Mouse (Mus musculus) cerebellum, adult 2 months (tissue): ENCODE results near the gene Pbrm1. TPM values are rescaled to one million over a fixed set of nuclear protein-coding genes. Genes with fewer than 3 reads are reported as not detected.
A peak's percentile ranks its signal among the peaks of the same experiment; 100 is the strongest.

Experiments used
- DNase-seq, 2 experiments: peaks; one replicate each; pipeline ENCODE4 v3.0.0; 2021
- H3K27ac ChIP-seq: fragments of 200-500 bp; 2 replicates; pipeline ENCODE4 v1.5.1; 2012; ENCODE audit warnings: low read length, control low read depth, inconsistent platforms; ENCODE audit not compliant: insufficient read depth
- H3K27me3 ChIP-seq: fragments of 200-500 bp; 2 replicates; pipeline ENCODE4 v1.6.1; 2012; ENCODE audit warnings: inconsistent platforms, mild to moderate bottlenecking, low read length, moderate library complexity; ENCODE audit not compliant: control insufficient read depth, insufficient read depth
- H3K4me1 ChIP-seq: fragments of 200-500 bp; 2 replicates; pipeline ENCODE4 v1.6.1; 2011; ENCODE audit warnings: low read length; ENCODE audit not compliant: control insufficient read depth, insufficient read depth
- H3K4me3 ChIP-seq: fragments of 200-500 bp; replicated peaks from 2 replicates; pipeline ENCODE3; 2011; ENCODE audit warnings: mild to moderate bottlenecking, low read depth, low read length, control low read depth; ENCODE audit not compliant: insufficient read depth
- CTCF ChIP-seq: fragments of 200-500 bp; IDR thresholded peaks from 2 replicates; pipeline ENCODE4 v1.5.1; 2011; ENCODE audit warnings: low read depth, mild to moderate bottlenecking, control low read depth, low read length, moderate library complexity, borderline replicate concordance; ENCODE audit not compliant: insufficient read depth
- POLR2A ChIP-seq: fragments of 200-500 bp; IDR thresholded peaks from 2 replicates; pipeline ENCODE4 v1.6.1; 2011; ENCODE audit warnings: low read length, control low read depth, borderline replicate concordance; ENCODE audit not compliant: insufficient read depth
- WGBS: fragments of 180-500 bp; shearing (Covaris S2); methylation state at CpG from one replicate; pipeline ENCODE4 v1.1.7; 2018; 5-methylcytosine and 5-hydroxymethylcytosine counted together
- polyA plus RNA-seq: library from polyadenylated mRNA; depleted of rRNA; stranded (reverse); fragments of >200 nt; gene quantifications from 2 replicates; pipeline ENCODE4 v1.2.3, GENCODE M21; 2012

The Pbrm1 gene
- polyA plus RNA-seq, 1 experiment = 22.2 TPM

DNA sequence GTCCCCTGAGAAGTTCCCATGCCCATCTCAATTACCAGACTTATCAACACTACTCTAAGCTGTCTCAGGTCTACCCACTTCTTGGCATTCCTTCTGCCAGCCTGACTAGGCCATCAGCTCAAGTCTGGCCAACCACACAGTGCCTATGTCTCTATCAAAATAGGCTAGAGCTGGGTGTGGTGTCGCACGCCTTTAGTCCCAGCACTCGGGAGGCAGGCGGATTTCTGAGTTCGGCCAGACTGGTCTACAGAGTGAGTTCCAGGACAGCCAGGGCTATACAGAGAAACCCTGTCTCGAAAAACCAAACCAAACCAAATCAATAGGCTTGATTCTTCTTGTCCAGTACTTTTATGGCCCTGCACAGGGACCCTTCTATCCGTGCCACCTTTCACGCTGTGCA, 107.9 kb downstream of the Pbrm1 start:
- Histone ChIP-seq H3K27me3 (no peaks in the 10 kb centered on the region), H3K27ac (no peak overlapping the region), H3K4me3 (no peak overlapping the region), H3K4me1 (0 out of 2 replicates have a peak, but pooled peaks cover 8% of the 10 kb centered on the region)
- no peak for DNase-seq
- WGBS = 88% methylated on average over 8 of the region's 8 CpGs
- TF ChIP-seq POLR2A = no peak
- TF ChIP-seq CTCF = no peak

DNA sequence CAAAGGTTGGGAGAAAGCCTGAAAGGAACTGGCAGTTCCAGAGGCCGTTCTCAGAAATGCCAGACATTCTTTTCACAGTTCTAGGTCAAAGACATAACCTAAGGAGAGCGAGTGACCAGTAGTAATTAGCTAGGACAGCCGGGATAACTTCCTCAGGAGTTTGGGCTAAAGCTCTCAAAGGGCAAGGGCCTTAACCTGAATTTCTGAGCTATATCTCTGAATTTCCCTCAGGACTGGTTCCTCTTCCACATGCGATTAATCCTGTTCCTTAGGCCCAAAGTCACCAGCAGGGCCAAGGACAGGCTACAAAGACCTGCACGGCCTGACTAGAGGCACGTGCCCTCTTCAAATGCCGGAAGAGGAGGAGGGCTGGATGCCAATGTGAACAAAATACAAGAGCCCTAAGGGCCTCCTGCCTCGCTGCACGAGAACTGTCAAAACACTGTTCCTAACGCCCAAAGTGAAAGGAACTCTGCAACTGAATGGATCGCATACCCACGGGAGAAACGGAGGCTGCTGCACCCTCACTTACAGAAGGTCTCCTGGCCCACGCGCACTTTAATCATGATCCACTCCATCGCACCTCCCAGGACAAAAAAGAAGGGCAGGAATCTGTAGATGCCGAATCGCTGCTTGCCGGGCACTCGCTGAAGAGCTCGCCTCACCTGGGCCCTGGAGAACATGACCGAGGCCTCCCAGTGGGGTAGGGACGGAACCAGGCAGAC, 109.3 kb downstream of the Pbrm1 start:
- Histone ChIP-seq H3K27ac (peak overlapping the region; percentile 29; the same call in 1 of the 2 replicates), H3K4me1 (0 out of 2 replicates have a peak, but pooled peaks cover 8% of the 10 kb centered on the region), H3K4me3 (peak overlapping the region; percentile 83), H3K27me3 (no peaks in the 10 kb centered on the region)
- DNase-seq = peak in 1 of 2 experiments; percentile 46
- TF ChIP-seq CTCF = no peak
- no peak for TF ChIP-seq POLR2A
- WGBS = 2% methylated on average over 23 of the region's 23 CpGs

DNA sequence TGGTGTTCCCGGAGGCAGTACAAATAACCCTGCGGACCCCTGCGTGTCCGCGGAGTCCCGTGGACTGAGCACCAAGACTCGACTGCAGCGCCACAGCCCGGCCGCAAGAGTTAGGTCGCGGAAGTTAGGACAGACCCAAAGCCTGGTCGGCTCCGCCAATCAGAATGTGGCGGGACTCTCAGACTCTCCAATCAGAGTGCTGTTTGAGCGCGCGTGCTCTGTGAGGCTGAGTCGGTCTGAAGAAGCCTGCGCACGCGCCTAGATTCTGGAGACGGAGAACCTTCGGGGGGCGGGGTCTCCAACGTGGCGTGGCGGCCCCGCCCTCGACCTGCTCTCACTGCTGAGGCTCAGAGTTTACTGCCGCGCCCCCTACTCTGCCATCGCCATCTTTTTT, 109.9 kb downstream of the Pbrm1 start, which contains the start of gene Smim4:
Smim4 (minus strand) TSS at position 131 of the 394 bp plus-strand sequence.
- TF ChIP-seq CTCF = peak; percentile 57
- peak; percentile 78 for TF ChIP-seq POLR2A
- Histone ChIP-seq H3K4me3 (peak within 1 kb of the TSS; percentile 83), H3K27me3 (no peaks in the 10 kb centered on the region), H3K27ac (peak within 1 kb of the TSS; percentile 29; the same call in 1 of the 2 replicates), H3K4me1 (0 out of 2 replicates have a peak, but pooled peaks cover 8% of the 10 kb centered on the region)
- WGBS = under 1% methylated on average over 33 of the region's 33 CpGs
- DNase-seq = peak; percentile 94 to 98

DNA sequence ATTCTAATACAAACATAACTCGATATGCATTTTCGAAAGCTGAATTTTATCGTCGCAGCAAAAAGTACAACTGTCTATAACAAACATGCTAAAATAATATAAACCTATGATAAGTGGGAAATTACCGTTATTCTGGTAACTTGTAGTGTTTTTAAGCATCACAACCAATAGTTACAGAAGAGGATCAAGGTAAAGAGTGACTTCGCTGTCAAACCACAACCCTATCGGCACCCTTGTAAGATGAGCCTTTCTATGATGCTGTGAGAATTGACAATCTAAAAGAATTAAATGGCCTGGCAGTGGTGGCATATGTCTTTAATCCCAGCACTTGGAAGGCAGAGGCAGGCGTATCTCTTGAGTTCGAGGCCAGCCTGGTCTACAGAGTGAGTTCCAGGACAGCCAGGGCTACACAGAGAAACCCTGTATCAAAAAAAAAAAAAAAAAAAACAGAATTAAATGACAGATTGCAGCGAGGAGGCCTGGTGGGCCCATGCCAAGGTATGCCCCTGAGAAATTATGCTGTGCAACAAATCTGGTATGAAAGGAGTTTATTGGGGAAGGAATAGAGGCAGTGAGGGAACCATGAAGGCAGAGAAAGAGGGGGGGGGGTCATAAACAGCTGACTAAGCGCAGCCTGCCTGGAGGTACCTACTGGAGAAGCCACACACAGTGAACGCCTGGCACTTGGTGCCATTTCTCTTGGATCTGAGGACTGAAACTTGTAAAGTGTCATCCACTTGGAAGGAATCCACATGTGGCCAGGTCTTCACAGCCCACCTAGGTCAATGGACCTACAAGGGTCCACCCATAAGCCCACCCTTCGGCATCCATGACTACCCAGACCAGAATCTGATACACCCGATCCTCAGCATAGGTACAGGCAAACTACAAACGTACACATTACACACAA, 110.6 kb downstream of the Pbrm1 start:
- Histone ChIP-seq H3K4me1 (0 out of 2 replicates have a peak, but pooled peaks cover 8% of the 10 kb centered on the region), H3K27me3 (no peaks in the 10 kb centered on the region), H3K27ac (no peak overlapping the region), H3K4me3 (peak overlapping the region; percentile 60)
- DNase-seq = peak in 1 of 2 experiments; percentile 31
- no peak for TF ChIP-seq POLR2A
- no peak for TF ChIP-seq CTCF
- WGBS = 56% methylated on average over 15 of the region's 15 CpGs

DNA sequence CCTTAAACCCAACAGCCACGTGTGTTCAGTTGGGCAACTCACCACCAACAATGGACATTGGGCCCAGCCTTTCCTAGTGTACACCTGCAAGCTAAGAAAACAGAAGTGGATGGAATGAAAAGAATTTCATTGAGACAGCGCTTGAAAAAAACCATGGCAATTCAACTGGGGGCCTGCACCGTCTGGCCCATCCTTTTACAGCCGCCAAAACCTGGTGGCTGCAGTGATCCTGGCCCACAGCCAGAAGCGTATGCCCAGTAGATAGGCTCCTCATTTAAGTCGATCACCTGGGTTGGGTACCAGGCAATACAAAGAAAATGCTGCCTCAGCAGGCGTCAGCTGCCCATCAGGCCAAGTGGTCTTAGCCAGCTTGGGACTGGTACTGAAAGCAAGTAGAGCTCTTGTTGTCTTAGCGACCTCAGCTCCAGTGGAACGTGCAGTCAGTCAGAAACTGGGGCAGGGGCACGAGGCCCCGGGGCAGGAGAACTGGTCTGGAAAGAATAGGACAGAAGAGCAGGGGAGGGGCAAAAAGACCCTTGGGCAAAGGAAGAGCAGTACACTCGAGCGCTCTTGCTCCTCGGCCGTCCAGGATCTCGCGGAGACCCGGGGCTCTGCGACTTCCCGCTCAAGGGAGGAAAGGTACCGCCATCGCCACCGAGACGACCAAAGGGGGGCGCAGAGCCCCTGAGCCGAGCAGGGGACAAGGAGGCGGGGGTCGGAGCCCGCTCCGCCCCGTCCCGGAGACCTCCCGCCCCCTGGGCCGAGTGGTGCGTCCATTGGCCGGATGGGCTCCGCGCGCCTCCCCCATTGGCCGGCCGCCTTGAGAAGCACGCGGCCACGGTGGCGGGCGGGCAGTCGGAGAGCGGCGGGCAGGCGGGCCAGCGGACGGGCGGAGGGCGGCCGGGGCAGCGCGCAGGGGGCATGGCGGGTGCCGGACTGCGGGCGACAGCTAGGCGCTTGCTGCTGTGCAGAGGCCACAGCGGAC, 111.6 kb downstream of the Pbrm1 start, which contains the start of gene Nt5dc2:
Nt5dc2 (plus strand) TSS at position 818 of the 985 bp plus-strand sequence.
- WGBS = 5% methylated on average over 62 of the region's 63 CpGs
- TF ChIP-seq CTCF (no peak), POLR2A (no peak)
- Histone ChIP-seq H3K4me1 (0 out of 2 replicates have a peak, but pooled peaks cover 8% of the 10 kb centered on the region), H3K27me3 (no peaks in the 10 kb centered on the region), H3K4me3 (peak within 1 kb of the TSS; percentile 49), H3K27ac (no peak within 1 kb of the TSS)
- DNase-seq = peak; percentile 63 to 74

DNA sequence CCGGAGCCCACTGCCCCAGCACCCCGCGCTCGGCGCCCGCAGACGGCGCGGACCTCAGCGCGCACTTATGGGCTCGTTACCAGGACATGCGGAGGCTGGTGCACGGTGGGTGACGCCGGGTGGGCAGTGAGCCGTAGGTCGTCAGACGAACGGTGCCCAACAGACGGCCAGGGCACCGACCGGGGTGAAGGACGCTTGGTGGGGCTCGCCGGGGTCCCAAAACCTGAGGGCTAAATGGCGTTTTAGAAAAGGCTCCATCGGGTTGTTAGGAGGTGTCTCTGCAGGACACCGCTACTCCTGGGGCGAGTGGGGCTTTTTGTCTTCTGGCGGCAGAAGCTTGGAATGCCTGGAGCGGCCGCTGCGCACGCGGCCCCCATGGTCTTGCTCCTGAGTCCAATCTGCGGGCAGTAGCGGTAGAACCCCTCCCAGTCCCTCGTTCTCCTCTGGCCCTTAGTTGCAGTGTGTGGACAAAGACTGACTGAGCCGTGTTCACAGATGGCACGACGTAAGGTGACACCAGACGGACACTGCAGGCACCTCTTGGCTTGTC, 112.4 kb downstream of the Pbrm1 start:
- Histone ChIP-seq H3K4me1 (0 out of 2 replicates have a peak, but pooled peaks cover 8% of the 10 kb centered on the region), H3K4me3 (peak overlapping the region; percentile 28), H3K27me3 (no peaks in the 10 kb centered on the region), H3K27ac (no peak overlapping the region)
- 3% methylated on average over 43 of the region's 43 CpGs for WGBS
- TF ChIP-seq POLR2A (no peak), CTCF (no peak)
- DNase-seq = peak in 1 of 2 experiments; percentile 18
